Mouse (Mus musculus) kidney, adult 8-10 months (tissue): ENCODE measurements at regions not wholly inside any gene's neighbourhood (a gene's known extent, or its start where the extent isn't known, plus 50 kb on each side); places are given as distances from the start of the nearest gene placed in this dataset.
"Not testable (repeated sequence)": the region's sequence is repeated elsewhere in the genome, so short reads cannot be mapped to it uniquely, and the experiment has no call there.

Experiments used
- DNase-seq, 2 experiments: peaks; one replicate each; pipeline ENCODE4 v3.0.0; 2022

- no peak for DNase-seq
Measured at GRCm38 (mm10) chr6:7790040-7790439, 54.6 kb upstream of the C1galt1 start.

GRCm38 (mm10) chr6:7789071-7789470 is 55.6 kb upstream of the C1galt1 start:
- peak in 1 of 2 experiments; percentile 21 for DNase-seq

GRCm38 (mm10) chr6:7785407-7785806 is 59.2 kb upstream of the C1galt1 start:
- DNase-seq = no peak

- DNase-seq = no peak
Measured at GRCm38 (mm10) chr6:7783059-7783458, 61.6 kb upstream of the C1galt1 start.

- no peak for DNase-seq
Measured at GRCm38 (mm10) chr6:7779959-7780358, 64.7 kb upstream of the C1galt1 start.

- no peak for DNase-seq
Measured at GRCm38 (mm10) chr6:7778642-7779404, 65.8 kb upstream of the C1galt1 start.

GRCm38 (mm10) chr6:7768421-7768820 is 75.4 kb upstream of the Asns start:
- DNase-seq = no peak

GRCm38 (mm10) chr6:7767631-7768030 is 74.6 kb upstream of the Asns start:
- peak in 1 of 2 experiments; percentile 44 for DNase-seq

GRCm38 (mm10) chr6:7759385-7759784 is 66.3 kb upstream of the Asns start:
- no peak for DNase-seq

GRCm38 (mm10) chr6:7753895-7754294 is 60.8 kb upstream of the Asns start:
- DNase-seq = no peak

- no peak for DNase-seq
Measured at GRCm38 (mm10) chr6:7752885-7753611, 60.0 kb upstream of the Asns start.

GRCm38 (mm10) chr6:7748536-7748935 is 55.5 kb upstream of the Asns start:
- DNase-seq = no peak

- DNase-seq = not testable (repeated sequence)
Measured at GRCm38 (mm10) chr6:7744257-7744656, 51.2 kb upstream of the Asns start.
